Mouse (Mus musculus): ENCODE data around the gene Rbfox2.
"Not testable (repeated sequence)": the region's sequence is repeated elsewhere in the genome, so short reads cannot be mapped to it uniquely, and the experiment has no call there.

Gene Rbfox2

DNA sequence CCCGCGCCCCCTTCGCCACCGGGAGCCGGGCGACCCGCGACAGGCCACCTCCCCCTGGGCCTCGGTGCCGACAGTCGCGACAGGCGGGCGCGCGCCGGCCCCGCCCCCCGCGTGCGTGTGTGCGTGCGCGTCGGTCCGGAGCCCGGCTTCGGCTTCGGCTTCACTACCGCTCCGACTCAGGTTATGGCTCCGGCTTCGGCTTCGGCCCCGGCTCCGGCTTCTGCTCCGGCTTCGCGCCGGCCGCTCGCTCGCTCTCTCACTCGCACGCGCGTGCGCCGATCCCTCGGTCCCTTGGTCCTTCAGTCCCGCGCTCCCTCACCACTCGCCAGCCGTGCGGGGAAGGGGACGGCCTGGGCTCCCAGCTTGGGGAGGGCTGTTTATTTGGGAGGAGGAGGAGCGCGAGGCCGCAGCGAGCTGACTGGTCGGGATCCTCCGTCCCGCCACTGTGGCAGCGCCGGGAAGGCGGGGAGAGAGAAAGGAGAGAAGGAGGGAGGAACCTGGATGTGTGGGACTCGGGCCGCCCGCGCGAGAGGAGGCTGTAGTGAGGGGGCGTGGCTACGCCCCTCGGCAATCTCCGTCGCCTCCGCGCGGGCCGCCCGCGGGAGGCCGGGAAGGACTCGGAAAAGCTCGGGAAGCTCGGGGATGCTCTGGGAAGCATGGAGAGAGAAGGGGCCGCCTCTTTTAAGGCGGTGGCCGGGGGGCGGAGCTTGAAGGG, at the start of gene Rbfox2:
Rbfox2 (minus strand) TSS at position 458 of the 715 bp plus-strand sequence.
- peak; percentile 59 for DNase-seq (ENCODE audit: low spot score)

DNA sequence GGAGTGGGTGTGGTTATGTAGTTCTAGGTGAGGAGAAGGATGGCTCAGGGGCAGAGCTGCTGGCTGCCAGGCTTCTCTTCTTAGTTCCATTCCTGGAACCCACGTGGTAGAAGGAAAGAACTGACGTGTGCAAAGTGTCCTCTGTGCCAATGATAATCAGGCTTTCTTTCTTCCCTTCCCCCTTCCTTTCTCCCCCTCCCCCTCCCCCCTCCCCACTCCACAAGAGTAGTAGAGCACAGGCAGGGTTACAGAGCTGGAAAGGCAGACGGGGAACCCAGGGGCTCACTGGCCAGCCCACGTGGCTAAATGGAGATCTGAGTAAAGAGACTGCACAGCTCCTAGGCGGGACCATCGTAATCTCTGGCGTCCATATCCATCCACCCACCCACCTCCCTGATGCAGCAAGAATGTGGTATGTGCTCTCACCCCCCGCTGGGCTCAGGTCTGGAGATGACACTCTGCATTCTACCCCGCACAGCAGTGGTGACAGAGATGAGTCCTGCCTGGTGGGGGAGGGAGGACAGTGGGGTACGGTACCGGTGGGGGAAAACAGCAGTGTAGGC, 49.5 kb upstream of the Rbfox2 start:
- no peak for DNase-seq (ENCODE audit: low spot score)

- DNase-seq (ENCODE audit: low spot score): no peak
Measured at GRCm38 (mm10) chr15:77354848-77355551, 48.2 kb upstream of the Rbfox2 start.

DNA sequence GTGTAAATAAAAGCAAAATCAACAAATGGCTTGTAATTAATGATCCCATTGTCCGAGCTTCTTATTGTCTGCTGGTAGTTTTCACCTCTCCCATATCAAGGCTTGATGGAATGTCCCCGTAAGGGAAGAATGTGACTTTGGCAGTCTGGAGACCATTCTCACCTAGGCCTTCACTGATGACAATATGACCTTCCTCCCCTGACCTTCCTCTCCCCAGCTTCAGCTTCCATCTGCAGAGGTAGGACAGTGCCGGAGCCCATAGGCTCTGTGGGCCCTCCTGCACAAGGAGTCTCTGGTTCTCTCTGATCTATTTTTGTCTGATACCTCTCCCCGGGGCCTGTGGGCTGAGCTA, 47.7 kb upstream of the Rbfox2 start:
- DNase-seq (ENCODE audit: low spot score): no peak

- DNase-seq (ENCODE audit: low spot score): no peak
Measured at GRCm38 (mm10) chr15:77353764-77354163, 47.0 kb upstream of the Rbfox2 start.

GRCm38 (mm10) chr15:77352863-77353262, 46.1 kb upstream of the Rbfox2 start:
- no peak for DNase-seq (ENCODE audit: low spot score)

- DNase-seq (ENCODE audit: low spot score): no peak
Measured at GRCm38 (mm10) chr15:77350117-77350516, 43.3 kb upstream of the Rbfox2 start.

DNA sequence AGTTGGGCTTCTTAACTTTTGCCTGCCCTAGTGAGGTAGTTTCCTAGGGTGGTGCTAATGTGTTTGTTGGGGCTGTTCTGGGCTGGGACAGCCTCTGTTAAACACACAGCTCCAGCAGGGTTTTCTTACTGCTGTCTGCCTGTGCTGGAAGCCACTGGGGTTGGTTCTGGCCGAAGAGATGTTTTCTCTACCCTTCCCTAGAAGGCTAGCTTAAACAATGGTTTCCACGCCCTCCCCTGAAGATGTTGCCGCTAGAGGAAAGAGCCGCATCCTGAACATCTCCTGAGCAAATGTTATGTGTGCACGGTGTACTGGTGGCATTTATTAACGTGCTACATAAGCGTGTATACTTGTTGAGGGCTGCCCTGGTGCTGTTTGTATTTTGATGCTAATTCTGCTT, 41.3 kb upstream of the Rbfox2 start:
- DNase-seq (ENCODE audit: low spot score): no peak

GRCm38 (mm10) chr15:77344127-77345125, 37.6 kb upstream of the Rbfox2 start:
- no peak for DNase-seq (ENCODE audit: low spot score)

- no peak for DNase-seq (ENCODE audit: low spot score)
Measured at GRCm38 (mm10) chr15:77343527-77344091, 36.8 kb upstream of the Rbfox2 start.

GRCm38 (mm10) chr15:77342962-77343526, 36.2 kb upstream of the Rbfox2 start:
- DNase-seq (ENCODE audit: low spot score): no peak

GRCm38 (mm10) chr15:77342005-77342404, 35.2 kb upstream of the Rbfox2 start:
- no peak for DNase-seq (ENCODE audit: low spot score)

DNA sequence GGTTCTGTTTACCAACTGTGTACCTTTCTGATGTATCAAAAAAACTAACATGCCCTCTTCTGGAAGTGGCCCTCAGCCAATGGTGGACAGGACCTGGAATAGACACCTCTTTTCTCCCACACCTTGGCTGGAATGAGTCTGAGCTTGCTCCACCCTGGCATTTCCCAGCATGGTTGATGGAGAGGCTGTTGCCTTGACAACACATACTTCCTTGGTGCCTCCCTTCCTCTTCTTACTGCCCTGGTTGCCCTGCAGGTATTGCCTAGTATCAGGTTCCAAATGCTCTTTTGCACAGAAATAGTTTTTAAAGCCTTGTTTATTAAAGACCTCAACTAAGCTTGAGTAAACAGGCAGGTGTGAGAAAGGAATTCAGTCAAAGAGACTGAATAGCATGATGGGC, 33.8 kb upstream of the Rbfox2 start:
- DNase-seq (ENCODE audit: low spot score): no peak

DNA sequence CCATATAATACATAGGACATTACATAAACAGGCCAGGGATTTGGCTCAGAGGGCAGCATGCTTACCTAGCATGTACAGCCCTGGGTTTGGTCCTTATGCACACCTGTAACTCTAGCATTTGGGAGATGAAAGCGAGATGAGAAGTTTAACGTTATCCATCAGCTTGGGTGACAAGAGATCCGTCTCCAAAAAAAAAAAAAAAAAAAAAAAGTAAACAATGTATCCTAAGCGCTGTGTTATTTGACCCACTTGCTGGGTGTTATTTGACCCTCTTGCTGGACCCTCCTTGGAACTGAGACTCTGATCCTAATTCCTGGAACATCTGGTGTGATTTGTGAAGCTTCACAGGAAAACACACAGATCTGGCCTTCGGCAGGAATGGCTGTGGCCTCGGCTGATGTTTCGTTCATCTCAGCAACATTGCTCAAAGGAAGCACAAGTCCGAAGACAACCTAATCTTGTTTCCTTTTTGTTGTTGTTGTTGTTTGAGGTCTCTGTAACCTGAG, 32.2 kb upstream of the Rbfox2 start:
- no peak for DNase-seq (ENCODE audit: low spot score)

DNA sequence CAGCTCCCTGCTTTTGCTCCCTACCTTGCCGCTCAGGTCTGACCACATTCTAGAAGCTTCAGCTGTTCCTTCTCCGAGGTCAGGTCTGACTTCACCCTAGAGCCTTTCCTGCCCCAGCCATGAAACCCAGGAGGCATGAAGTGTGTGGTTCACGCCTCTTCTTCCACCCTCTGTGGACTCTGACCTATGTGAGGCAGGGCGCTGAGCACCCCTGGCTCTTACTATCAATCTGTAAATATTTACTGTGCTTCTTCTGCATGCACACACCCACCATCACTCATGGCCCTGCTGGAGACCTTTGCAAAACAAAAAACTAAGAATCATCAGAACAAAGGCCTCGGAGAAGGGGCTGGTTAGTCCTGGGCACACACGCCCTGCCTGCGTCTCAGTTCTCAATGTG, 31.6 kb upstream of the Rbfox2 start:
- no peak for DNase-seq (ENCODE audit: low spot score)

GRCm38 (mm10) chr15:77337926-77338325, 31.1 kb upstream of the Rbfox2 start:
- DNase-seq (ENCODE audit: low spot score): no peak

GRCm38 (mm10) chr15:77336968-77337341, 30.2 kb upstream of the Rbfox2 start:
- no peak for DNase-seq (ENCODE audit: low spot score)

GRCm38 (mm10) chr15:77336287-77336967, 29.6 kb upstream of the Rbfox2 start:
- DNase-seq (ENCODE audit: low spot score): peak; percentile 59

- not testable (repeated sequence) for DNase-seq (ENCODE audit: low spot score)
Measured at GRCm38 (mm10) chr15:77335185-77335584, 28.4 kb upstream of the Rbfox2 start.

GRCm38 (mm10) chr15:77332272-77332991, 25.6 kb upstream of the Rbfox2 start:
- no peak for DNase-seq (ENCODE audit: low spot score)
